Mouse (Mus musculus): ENCODE measurements around the gene Nova1.

Gene Nova1

DNA sequence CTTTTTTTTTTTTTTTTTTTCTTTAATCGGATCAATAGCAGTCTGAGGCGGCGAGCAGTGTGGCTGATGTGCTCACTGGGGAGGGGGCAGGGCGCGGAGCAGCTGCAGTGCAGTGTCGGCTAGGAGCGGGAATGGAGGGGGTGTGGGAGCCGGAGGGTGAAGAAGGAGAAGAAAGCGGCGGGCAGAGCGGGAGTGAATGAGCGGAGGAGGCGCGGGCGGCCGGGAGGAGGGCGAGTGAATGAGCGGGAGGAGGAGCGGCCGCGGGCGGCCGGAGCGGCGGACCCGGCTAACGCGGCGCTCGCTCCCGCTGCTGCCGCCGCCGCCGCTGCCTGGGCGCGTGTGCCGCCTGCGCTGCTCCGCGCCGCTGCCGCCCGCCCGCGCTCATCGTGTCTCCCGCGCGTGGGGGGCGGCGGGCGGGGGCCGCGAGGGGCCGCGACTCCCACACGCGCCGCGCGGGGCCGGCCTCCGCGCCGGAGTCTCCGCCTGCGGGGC, at the start of gene Nova1:
Nova1 (minus strand) TSS at position 74 of the 492 bp plus-strand sequence.
- no peak for DNase-seq (ENCODE audit: low read depth)

DNA sequence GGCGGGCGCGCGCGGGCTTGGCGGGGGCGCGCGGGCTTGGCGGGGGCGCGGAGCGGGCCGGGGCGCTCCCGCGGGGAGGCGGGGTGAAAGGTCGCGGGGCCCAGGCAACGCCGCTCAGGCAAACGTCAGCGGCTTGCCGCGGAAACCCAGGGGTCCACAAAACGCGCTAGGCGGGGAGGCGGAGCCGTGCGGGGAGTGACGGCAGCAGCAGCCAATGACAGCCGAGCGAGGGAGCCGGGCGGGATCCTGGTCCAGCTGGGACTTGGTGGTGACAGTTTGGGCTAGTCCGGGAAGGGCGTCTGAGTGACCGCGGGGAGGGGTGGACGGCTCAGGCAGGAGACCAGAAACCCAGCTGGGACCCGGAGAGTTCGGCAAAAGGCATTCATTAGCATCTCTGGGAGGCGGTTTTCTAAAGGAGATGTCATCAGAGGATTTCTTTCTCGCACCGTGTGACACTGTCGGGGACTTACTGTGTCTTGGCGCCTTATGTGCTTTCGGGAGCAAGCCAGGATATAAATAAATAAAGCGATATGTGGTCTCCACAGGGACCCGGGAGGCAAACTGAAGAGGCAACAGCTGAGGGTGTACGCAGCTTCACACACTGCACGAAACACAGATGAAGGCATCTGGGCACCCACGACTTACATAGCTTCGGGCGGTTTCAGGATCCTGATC, 756 bp upstream of the Nova1 start:
- no peak for DNase-seq (ENCODE audit: low read depth)

DNA sequence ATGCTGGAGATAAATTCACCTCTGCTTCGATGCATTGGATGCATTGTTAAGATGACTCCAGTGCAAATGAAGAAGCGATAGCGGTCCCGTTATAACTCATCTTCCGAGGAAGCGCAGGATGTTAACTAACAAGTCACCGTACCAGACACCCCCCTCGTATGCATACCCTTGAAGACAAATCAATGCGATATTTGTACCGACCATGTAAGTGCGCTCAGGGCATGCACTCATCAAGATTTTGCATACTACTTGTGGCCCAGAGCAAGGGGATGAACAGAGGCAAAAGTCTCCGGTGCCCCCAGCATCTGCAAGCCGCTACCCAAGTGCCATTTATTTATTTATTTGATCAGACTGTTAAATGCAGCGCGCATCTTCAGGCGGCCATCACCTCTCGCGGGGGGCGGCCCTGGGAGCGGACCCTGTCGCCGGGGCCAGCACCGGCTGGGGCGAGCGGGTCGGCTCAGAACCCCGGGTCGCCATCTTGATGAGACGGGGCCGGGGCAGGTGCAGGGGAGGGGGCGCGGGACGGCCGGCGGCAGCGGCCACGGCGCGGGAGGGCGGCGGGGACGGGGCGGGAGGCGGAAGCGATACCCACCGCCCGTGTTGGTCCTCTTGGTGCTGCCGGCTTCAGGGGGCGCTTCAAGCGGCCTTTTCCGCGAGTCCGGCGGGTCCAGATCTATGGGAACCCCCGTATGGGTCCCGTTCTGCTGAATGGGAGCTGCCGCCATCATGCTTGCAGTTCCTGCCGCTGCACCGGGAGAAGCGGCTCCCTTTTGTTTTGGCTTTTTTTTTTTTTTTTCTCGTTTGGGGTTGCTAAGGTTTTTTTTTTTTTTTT, 491 bp downstream of the Nova1 start:
- no peak for DNase-seq (ENCODE audit: low read depth)

DNA sequence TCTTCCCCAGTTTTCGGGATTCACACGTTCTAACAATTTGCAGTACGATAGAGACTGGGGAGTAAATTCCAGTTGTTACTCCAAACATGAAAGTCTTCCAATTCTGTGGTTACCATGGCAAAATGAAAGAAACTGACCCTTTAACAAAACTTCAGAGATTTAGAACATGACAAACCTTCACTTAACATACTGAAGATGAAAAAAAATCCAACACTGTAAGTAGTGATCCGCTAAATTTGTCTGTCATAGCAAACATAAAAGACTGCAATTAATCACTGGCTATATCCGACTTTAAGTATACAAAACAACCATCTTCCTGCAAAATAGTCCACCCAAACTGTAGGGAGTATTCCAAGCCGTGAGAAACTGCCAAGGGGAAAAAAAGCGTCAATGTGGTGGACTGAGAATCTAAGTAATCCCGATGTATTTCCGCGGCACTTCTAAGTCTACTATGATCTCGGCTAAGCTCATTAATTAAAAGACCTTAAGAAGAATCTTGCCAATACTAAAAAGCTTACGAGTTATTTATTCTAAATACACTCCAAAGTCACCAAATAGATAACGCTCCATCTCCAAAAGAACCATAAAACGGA, 1.4 kb downstream of the Nova1 start:
- no peak for DNase-seq (ENCODE audit: low read depth)

DNA sequence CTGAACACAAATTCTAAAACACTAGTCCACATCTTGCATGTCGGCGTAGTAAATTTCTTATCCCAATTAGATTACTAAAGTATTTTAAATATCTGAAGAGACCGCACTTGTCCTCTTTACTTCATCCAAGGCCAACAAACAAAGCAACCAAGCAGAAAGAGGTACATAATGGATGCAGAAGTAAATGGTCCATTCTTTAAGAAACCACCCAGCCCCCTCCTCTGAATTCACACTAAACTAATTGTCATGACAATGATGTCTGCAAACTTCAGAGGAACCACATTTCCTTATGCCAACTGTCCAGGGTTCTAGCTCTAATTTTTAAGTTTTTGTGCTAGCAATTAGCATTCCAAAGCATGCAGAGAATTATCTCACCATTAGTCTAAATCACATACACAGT, 2.4 kb downstream of the Nova1 start:
- DNase-seq (ENCODE audit: low read depth), result no peak

DNA sequence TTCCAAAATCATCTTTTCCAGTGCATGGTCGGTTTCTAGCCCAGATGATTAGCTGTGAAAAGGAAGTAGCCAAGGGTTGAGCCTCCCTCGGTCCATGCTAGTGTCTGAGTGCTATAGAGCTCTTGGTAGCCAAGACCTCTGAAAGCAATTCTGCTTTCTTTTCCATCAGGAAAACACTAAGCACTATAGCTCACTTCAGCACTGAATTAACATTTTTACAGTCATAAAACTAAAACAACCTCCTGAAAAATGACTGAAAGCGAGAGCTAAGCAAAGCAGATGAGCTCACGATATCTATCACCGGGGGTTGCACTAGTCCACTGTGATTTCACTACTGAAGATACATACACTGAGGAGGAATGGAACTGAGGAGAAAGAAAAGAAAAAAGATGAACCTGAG, 3.0 kb downstream of the Nova1 start:
- no peak for DNase-seq (ENCODE audit: low read depth)

DNA sequence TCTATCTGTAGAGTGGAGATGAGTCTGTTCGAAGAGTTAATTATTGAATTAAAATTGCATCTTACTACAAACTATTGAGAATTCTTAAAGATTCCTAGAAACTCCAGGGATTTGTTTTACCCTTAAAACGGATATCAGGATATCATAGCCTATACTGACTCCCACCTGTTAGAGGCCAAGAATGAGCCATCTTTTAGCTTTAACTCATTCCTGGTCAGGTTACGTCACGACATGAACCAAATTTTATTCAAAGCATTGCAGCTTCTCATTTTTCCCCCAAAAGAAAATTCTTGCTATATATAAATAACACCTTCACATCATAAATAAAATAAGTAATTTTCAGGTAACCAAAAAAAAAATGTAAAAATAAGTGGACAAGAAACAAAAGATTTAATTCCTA, 3.9 kb downstream of the Nova1 start:
- no peak for DNase-seq (ENCODE audit: low read depth)

DNA sequence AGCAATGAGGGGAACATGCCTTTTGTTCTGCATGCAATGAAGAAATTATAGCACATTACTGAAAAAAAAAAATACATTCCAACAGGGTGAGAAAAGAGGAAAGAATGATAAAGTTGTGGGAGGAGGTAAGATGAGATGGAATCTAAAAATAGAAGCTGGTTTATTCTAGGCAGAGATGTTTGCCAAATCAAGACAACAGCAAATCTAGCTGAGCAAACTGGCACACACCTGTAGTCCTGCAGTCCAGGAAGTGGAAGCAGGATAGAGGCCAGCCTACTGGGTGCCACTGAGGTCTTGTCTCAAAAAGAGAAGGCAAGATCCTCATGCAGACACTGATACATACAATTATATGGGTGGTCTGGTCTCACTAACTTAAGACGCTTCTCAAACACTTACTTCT, 17.4 kb downstream of the Nova1 start:
- DNase-seq (ENCODE audit: low read depth), result no peak

DNA sequence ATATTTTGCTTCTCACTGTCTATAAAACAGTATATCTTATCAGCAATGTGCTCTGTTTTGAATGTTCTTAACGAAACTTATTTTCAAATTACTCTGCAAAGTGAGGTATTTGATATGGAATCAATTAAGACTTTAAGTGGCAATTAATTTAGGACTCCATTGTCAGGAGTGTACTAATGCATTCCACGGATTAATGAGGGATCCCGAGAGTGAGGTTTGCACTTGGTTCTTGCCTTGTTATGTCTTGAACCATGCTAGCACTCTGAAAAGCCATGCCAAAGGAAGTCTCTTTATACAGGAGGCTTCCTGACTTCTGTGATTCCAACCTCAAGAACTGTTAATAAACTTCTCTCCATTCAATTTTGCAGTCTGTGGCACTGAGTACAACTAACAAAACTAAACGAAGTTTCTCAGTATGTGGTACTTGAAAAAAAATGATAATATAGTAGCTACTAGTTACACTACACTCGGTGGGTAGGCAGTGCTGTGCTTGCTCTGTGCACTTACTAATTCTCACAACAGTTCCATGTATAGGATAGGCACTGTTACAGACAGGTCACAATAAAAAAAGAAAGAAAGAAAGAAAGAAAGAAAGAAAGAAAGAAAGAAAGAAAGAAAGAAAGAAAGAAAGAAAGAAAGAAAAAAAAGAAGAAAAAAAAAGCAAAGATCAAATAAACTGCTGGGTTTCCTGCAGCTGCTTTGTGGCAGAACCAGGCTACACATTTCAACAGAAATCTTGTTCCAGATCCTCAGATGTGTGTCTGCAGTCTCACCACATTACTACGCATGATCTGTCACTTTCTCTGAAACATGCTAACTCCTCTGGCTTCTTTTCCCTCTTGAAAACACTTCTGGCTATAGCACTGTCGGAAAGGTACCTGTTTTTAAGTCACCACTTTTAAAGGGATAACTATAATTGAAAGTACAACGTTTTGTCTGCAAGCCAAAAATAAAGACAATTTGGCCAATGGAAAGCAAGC, 36.1 kb downstream of the Nova1 start:
- no peak for DNase-seq (ENCODE audit: low read depth)

DNA sequence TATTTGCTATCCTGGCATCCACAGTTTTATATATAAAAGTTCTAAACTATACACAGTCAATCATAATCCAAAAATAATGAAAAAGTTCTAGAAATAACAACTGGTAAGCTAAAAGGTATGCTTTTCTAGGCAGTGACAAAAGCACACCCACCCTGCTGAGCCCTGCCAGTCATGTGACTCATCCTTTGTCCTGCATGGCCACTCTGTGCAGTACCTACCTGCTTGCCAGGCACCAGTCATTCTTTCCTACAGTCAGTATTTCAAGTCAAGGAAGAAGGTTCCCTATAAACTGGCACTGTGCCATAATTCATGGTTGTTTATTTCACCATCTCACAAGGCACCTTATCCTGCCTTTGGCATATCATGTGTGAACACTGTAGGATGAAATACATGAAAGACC, 37.2 kb downstream of the Nova1 start:
- DNase-seq (ENCODE audit: low read depth), result no peak

DNA sequence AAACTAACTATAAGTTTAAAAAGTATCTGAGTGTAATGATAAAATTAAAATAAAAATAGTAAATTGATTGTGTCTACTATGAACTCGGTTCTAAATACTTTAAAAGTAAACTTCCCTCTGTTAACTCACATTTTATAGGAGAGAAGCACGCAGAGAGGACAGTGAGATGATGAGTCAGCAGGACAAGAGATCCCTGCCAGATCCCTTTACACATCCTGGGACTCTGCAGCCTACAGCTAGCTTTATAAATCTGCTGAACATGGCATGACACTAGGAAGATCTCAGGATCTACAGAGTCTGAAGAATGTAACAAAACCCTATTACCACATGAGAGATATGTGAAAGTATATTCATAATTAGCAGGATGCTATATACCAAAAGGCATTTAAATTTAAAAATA, 37.7 kb downstream of the Nova1 start:
- no peak for DNase-seq (ENCODE audit: low read depth)

DNA sequence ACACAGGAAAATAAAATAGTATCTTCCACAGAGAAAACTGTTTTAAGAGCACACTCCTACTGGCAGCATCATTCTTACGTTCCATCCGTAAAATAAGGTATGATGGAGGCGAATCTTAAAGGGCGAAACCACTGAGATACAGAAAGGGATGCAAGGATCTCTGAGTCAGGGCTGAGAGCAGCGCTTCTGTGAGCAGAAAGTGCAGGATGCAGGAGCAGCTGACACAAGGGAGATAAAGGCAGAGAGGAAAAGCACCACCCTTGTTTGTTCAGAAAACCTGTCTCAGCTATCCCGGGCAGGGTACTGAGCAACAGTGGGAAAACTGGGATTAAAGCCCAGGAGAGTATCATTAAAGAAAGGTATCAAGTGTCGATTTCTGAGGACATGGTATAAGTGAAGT, 59.3 kb downstream of the Nova1 start:
- DNase-seq (ENCODE audit: low read depth), result no peak

DNA sequence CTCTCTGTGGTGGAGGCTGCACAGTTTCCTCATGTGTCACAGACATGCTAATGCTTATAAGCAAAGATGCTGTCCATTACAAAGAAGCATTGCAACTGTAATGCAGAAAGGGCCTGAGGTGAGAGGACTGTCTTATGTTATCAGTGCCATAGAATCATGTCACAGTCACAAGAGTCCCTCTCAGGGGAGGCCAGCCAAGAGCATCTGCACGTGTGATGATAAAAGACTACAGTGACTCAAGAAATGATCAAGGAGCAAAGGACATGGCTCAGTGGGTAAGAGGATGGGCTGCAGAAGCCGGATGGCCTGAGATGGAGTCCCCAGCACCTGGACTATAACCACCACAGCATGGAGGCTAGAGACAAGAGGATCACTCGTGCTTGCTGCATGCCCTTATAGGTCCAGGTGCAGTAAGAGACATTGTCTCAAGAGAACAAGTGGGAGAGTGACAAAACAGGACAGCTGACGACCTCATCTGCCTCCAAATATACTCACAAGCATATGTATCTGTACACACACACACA, 64.3 kb downstream of the Nova1 start:
- no peak for DNase-seq (ENCODE audit: low read depth)

DNA sequence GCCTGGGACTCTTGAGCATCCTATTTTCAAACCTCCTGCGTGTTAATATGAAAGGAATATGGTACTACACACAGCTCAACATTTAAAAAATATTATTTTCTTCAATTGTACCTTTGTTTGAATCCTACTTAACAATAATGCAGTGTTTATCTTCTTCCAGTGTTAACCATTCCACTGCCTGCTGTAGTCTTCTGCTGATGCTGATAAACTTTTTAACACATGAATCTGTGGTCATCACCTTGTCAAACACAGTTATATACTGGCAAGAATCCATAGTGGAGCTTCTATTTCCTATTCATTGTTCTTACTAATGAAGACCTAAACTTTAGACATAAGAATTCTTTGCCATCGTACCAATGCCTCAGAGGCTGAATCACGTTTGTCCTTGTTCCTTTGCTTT, 65.6 kb downstream of the Nova1 start:
- no peak for DNase-seq (ENCODE audit: low read depth)

DNA sequence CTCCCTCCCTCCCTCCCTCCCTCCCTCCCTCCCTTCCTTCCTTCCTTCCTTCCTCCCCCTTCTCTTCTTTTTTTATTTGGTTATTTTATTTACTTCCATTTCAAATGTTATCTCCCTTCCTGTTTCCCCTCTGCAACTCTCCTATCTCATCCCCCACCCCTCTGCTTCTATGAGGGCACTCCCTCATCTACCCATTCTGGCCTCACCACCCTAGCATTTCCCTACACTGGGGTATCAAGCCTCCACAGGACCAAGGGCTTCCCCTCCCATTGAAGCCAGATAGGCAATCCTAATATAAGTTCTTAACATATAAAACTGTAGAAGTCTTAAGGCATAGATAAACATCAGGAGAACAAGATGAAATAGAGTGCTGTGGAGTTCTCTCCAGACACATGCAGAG, 85.5 kb downstream of the Nova1 start:
- no peak for DNase-seq (ENCODE audit: low read depth)

DNA sequence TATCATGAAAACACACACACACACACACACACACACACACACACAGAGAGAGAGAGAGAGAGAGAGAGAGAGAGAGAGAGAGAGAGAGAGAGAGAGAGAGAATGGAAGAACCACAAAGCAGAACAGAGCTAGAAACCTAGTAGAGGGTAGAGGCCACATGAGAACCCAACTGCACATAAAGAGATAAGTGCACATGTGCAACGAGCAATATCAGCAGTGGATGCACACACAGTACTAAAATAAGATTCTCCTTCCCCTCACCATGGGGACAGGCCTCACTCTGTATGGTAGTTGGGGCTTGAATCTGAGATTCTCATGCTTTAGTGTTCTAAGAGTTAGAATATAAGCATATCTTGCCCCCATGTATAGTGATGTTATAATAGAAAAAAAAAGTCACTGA, 86.8 kb downstream of the Nova1 start:
- no peak for DNase-seq (ENCODE audit: low read depth)

DNA sequence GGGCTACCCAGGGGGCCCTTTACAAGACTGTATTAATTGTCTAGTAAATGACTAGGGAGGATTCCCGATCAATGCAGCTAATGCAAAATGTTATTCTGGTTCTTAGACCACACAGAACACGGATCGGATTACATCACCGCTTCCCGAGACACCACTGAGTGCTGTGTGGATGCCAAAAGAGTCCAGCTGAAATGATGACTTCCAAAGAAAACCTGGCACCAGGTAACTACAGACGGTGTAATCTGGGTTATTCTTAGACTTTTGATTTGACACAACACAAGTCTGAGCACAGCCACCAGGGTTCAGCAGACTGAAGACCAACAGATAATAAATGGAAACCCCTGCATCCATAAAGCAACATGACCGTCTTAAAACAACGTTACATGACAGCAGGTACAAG, 96.8 kb downstream of the Nova1 start:
- DNase-seq (ENCODE audit: low read depth), result no peak

DNA sequence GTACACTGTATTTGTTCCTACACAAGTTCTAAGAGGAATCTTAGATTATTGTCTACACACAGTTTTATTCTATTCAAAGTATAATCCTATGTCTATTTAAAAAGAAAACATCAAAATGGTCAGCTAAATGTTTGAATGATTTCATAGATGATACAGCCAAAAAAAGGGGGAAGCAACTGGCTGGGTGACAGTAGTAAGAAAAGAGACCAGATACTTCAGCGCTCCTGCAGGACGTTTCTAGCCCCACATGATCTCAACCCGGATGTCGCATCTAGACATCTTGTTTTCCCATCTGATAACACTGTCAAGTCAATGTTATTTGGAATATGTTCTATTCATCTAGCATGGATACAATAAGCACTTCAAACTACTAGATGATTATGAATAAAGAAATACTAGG, 99.7 kb downstream of the Nova1 start:
- no peak for DNase-seq (ENCODE audit: low read depth)

DNA sequence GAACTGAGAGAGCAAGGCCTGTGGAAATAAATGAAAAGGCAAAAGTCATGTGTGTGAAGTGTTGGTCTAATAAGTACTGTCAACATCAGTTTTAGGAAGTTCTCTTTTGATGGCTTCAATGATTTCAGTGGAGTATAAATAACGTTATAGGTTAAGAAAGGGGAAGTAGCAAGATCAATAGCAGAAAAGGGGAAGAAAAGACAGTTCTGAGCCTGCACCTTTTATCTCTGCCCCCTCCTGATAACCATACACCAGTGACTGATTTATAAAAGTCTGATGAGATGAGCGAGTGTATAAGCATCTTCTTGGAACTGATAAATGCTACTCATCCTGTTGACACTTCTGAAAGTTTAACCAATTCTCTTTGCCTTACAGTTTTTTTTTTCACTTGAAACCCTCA, 108.6 kb downstream of the Nova1 start:
- DNase-seq (ENCODE audit: low read depth), result no peak

DNA sequence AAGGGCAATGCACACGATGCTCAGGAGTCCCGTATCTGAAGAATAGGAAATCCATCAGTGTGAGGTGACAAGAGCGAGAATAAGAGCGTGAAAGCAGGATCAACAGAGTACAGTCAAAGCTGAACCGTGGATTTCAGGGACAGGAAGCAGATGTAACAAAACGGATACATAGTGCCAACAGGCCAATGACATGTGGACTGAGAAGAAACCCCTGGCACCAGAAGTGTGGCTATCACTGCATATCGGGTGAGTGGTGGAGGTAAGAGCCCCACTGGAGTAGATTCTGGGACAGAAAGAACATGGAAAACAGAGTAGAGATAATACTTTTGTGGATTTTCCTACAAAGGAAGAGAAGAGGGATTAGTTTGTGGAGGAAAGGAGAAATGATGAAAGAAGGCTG, 109.3 kb downstream of the Nova1 start:
- DNase-seq (ENCODE audit: low read depth), result no peak

DNA sequence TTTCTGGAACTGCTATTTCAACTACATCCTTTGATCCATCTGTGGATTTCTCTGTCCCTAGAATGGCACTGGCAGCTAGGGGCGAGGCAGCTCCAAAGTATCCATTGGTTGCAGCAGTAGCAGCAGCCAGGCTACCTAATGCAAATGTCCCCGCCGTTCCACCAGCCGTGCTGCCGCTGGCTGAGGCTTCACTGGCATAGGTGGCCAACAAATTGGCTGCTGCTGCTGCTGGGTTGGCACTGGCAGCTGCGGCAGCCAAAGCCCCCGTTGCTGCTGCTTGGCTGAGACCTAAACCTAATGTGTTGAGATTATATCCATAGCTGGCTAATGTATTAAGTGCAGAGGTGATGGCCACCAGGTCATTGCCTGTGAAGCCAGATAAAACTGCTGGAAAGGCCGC, 118.5 kb downstream of the Nova1 start:
- DNase-seq (ENCODE audit: low read depth), result no peak

DNA sequence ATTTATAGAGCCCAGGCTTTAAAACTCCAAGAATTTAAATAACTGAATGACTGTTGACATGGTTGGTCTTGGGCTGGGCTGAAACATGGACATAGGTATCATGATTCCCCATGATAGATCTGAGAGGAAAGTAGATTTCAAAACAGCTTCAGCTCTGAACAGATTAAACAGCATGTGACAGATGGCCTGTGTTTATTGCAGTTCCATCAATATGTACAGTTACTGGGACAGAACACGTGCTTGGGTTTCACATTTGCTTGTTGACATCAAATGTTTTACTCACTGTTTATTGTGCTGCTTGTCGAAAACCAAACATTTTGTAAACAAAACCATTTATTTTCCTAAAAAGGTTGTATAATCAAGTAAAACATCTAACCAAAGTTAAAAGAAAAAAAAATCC, 142.4 kb downstream of the Nova1 start:
- no peak for DNase-seq (ENCODE audit: low read depth)
